24 mouse cellular contexts compared by ENCODE assay signal in genomic region chr2:168338819-168339218, GRCm38 (mm10). TPM values are rescaled to one million over a fixed set of nuclear protein-coding genes. Genes with fewer than 3 reads are reported as not detected.
DNase-seq lines count a peak whose midpoint lies in the region; ATAC-seq and TF ChIP-seq lines count a peak whose summit lies in the region.
"Had no signal": no experiment of that assay in that cellular context is flagged by ENCODE, and none has a peak within 500 bp of the region (broad histone marks: within the 10 kb centered on the region; RNA-seq: fewer than 3 reads in every experiment).

No protein-coding gene starts in this region.

- no peak overlapping the region for H3K4me3 ChIP-seq in forebrain, embryonic 16.5 days (replicated peaks; ENCODE audit: low read length)
- no peak overlapping the region for H3K4me3 ChIP-seq in forebrain, embryonic 10.5 days
- H3K4me3 ChIP-seq in midbrain, embryonic 10.5 days, result no peak overlapping the region
- no peak overlapping the region for H3K4me3 ChIP-seq in midbrain, postnatal 0 days (ENCODE audit: low read depth, low read length)
- H3K4me3 ChIP-seq: embryonic facial prominence, embryonic 10.5 days; gastrocnemius, adult 2 months; heart, embryonic 15.5 days; megakaryocyte, embryonic 14.5 days; myocyte had no signal

- ATAC-seq in forebrain, embryonic 16.5 days, result no peak
- ATAC-seq in midbrain, postnatal 0 days (ENCODE audit: low FRiP score), result no peak

- TF ChIP-seq CTCF in midbrain, postnatal 0 days (IDR thresholded peaks at IDR 0.05), result no peak

- no peaks in the 10 kb centered on the region for H3K36me3 ChIP-seq in forebrain, embryonic 16.5 days (ENCODE audit: control insufficient read depth, insufficient read depth)
- no peaks in the 10 kb centered on the region for H3K36me3 ChIP-seq in forebrain, embryonic 10.5 days (replicated peaks)
- no peaks in the 10 kb centered on the region for H3K36me3 ChIP-seq in midbrain, embryonic 10.5 days
- H3K36me3 ChIP-seq in midbrain, postnatal 0 days (ENCODE audit: insufficient read depth, low read length), result no peaks in the 10 kb centered on the region
- H3K36me3 ChIP-seq: embryonic facial prominence, embryonic 10.5 days; heart, embryonic 15.5 days had no signal

- H3K9me3 ChIP-seq in forebrain, embryonic 16.5 days (ENCODE audit: control insufficient read depth, low read length), result no peaks in the 10 kb centered on the region
- no peaks in the 10 kb centered on the region for H3K9me3 ChIP-seq in forebrain, embryonic 10.5 days
- H3K9me3 ChIP-seq in midbrain, embryonic 10.5 days (replicated peaks), result no peaks in the 10 kb centered on the region
- no peaks in the 10 kb centered on the region for H3K9me3 ChIP-seq in midbrain, postnatal 0 days (ENCODE audit: low read length)
- H3K9me3 ChIP-seq: embryonic facial prominence, embryonic 10.5 days; heart, embryonic 15.5 days; megakaryocyte, embryonic 14.5 days had no signal

- no peak overlapping the region for H3K9ac ChIP-seq in forebrain, embryonic 16.5 days (replicated peaks; ENCODE audit: low read depth, low read length)
- no peak overlapping the region for H3K9ac ChIP-seq in midbrain, postnatal 0 days (replicated peaks; ENCODE audit: low read length, poor library complexity, severe bottlenecking)
- H3K9ac ChIP-seq: heart, embryonic 15.5 days had no signal

- WGBS in forebrain, embryonic 16.5 days, result 34% methylated on average over 6 of the region's 6 CpGs
- 73% methylated on average over 6 of the region's 6 CpGs for WGBS in forebrain, embryonic 10.5 days
- 64% methylated on average over 6 of the region's 6 CpGs for WGBS in midbrain, embryonic 10.5 days
- WGBS in midbrain, postnatal 0 days, result 28% methylated on average over 6 of the region's 6 CpGs

- DNase-seq in forebrain, embryonic 10.5 days (ENCODE audit: extremely low spot score, low spot score), result no peak
- DNase-seq in left cerebral cortex, postnatal 14 days (ENCODE audit: low spot score in 2 of 2), result peak; percentile 38 to 46
- no peak for DNase-seq in left cerebral cortex, adult 8-10 months (ENCODE audit: low spot score in 2 of 2)
- no peak for DNase-seq in midbrain, embryonic 10.5 days (ENCODE audit: low spot score)
- no peak for DNase-seq in midbrain, postnatal 0 days (ENCODE audit: low spot score)
- no peak for DNase-seq in gastrocnemius, adult 8-10 months (ENCODE audit: low spot score in 2 of 2)
- DNase-seq: adrenal gland, postnatal 36 days; cerebellum, adult 2 months; gastrocnemius, adult 2 months; heart, adult 11 months; heart, postnatal 4 days; kidney, adult 9 months; kidney, postnatal 25 days; lung, adult 18-20 months; lung, postnatal 14 days had no signal

- no peak overlapping the region for H3K4me2 ChIP-seq in forebrain, embryonic 16.5 days (ENCODE audit: low read length)
- H3K4me2 ChIP-seq in midbrain, postnatal 0 days (ENCODE audit: low read depth, low read length, poor library complexity, severe bottlenecking), result no peak overlapping the region
- H3K4me2 ChIP-seq: heart, embryonic 15.5 days; liver, embryonic 11.5 days had no signal

- 0 out of 2 replicates have a peak, but pooled peaks cover 3% of the 10 kb centered on the region for H3K27me3 ChIP-seq in forebrain, embryonic 16.5 days (replicated peaks; ENCODE audit: control insufficient read depth, insufficient read depth, low read length)
- peaks cover 48% of the 10 kb centered on the region for H3K27me3 ChIP-seq in forebrain, embryonic 10.5 days (ENCODE audit: poor library complexity, severe bottlenecking)
- H3K27me3 ChIP-seq in midbrain, embryonic 10.5 days (ENCODE audit: low read depth, poor library complexity, severe bottlenecking), result peaks cover 21% of the 10 kb centered on the region
- no peaks in the 10 kb centered on the region for H3K27me3 ChIP-seq in midbrain, postnatal 0 days (ENCODE audit: insufficient read depth, low read length)

- H3K27ac ChIP-seq in forebrain, embryonic 16.5 days (ENCODE audit: low read length), result peak overlapping the region; percentile 83
- H3K27ac ChIP-seq in forebrain, embryonic 10.5 days, result no peak overlapping the region
- peak overlapping the region; percentile 76 for H3K27ac ChIP-seq in midbrain, embryonic 10.5 days (replicated peaks)
- peak overlapping the region; percentile 64 for H3K27ac ChIP-seq in midbrain, postnatal 0 days (ENCODE audit: low read depth, low read length)
- H3K27ac ChIP-seq: embryonic facial prominence, embryonic 10.5 days; gastrocnemius, adult 2 months; heart, embryonic 15.5 days had no signal

- intact Hi-C loops in left cerebral cortex, postnatal 14 days (cut with DNase I), result no loop called here

- H3K4me1 ChIP-seq in forebrain, embryonic 16.5 days (replicated peaks; ENCODE audit: control insufficient read depth, insufficient read depth, low read length), result peaks cover 43% of the 10 kb centered on the region
- H3K4me1 ChIP-seq in forebrain, embryonic 10.5 days, result peaks cover 52% of the 10 kb centered on the region
- peaks cover 60% of the 10 kb centered on the region for H3K4me1 ChIP-seq in midbrain, embryonic 10.5 days
- peaks cover 13% of the 10 kb centered on the region for H3K4me1 ChIP-seq in midbrain, postnatal 0 days (ENCODE audit: insufficient read depth, low read length)

RNA-seq across cellular contexts. Expression of gene Kcng1, which starts 57.3 kb away (rescaled TPM):
- polyA plus RNA-seq in forebrain, embryonic 16.5 days (2015; fragmentation: Nextera tagmentation; extraction: Ambion mirVana), result 15.3 and 16.1 TPM in 2 replicates
- polyA plus RNA-seq in forebrain, embryonic 10.5 days (2016; fragmentation: Nextera tagmentation; extraction: Ambion mirVana), result 2.6 and 2.7 TPM in 2 replicates
- total RNA-seq in left cerebral cortex, postnatal 14 days (2021), result 10 to 100 TPM; 52.5 to 54.4 TPM
- total RNA-seq in left cerebral cortex, adult 8-10 months (2022), result 10 to 100 TPM; 20.9 to 27.9 (median 26.2) TPM
- polyA plus RNA-seq in midbrain, embryonic 10.5 days (2016; fragmentation: Nextera tagmentation; extraction: Ambion mirVana), result 4.2 and 4.4 TPM in 2 replicates
- 0.52 and 2.1 TPM in 2 replicates for total RNA-seq in midbrain, postnatal 0 days (2014; rRNA removed)
- polyA plus RNA-seq in midbrain, postnatal 0 days (2015; fragmentation: Nextera tagmentation; extraction: Ambion mirVana), result 1.8 and 2.8 TPM in 2 replicates
- under 1 TPM in 1 of 4 experiments, not detected in 3; 0.31 TPM for total RNA-seq in gastrocnemius, adult 8-10 months (2022)
- total RNA-seq: adrenal gland, postnatal 36 days; CH12.LX; MEL had no signal
- polyA plus RNA-seq: myocyte; thymus, postnatal 0 days had no signal

Comparison
In these comparisons a context has a peak if more than half of its experiments do, and no peak if none do; other contexts are left out.
1. DNase-seq: peak in left cerebral cortex, postnatal 14 days (2 of 2); none in forebrain, embryonic 10.5 days (single experiment), left cerebral cortex, adult 8-10 months (0 of 2), midbrain, embryonic 10.5 days (single experiment), midbrain, postnatal 0 days (single experiment) and gastrocnemius, adult 8-10 months (0 of 2).